Mouse (Mus musculus): ENCODE data around the gene Agbl4. TPM values are rescaled to one million over a fixed set of nuclear protein-coding genes. Genes with fewer than 3 reads are reported as not detected.
A peak's percentile ranks its signal among the peaks of the same experiment; 100 is the strongest.
"Not testable (repeated sequence)": the region's sequence is repeated elsewhere in the genome, so short reads cannot be mapped to it uniquely, and the experiment has no call there.

Agbl4 gene
- polyA plus RNA-seq, 1 experiment from 2014 or later = 0.21 TPM

DNA sequence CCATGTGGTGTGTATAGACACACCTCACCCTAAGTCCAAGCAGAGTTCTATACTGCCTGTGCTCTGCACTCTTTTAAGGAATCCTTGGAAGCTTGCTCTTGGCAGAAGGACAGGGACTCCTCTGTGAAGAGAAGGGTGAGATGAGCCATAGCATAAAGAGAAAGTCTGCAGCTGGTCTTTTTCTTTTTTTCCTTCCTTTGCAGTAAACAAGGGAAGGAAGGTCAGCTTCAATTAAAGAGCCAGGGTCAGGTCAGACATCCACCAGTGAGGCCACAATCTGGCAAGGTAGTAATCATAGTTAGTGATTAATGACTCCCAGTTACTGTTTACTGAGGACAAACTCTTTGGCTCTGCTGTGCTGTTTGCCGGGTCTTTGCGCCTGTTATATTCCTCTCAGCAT, 802.6 kb downstream of the Agbl4 start:
- Histone ChIP-seq H3K9me3 (replicated peaks; ENCODE audit: control insufficient read depth, low read length) (no peaks in the 10 kb centered on the region), H3K4me2 (ENCODE audit: low read depth, low read length) (no peak overlapping the region), H3K27ac (ENCODE audit: low read length) (no peak overlapping the region), H3K36me3 (ENCODE audit: control insufficient read depth, insufficient read depth, low read length) (no peaks in the 10 kb centered on the region), H3K9ac (ENCODE audit: low read length) (no peak overlapping the region), H3K27me3 (ENCODE audit: control insufficient read depth, insufficient read depth, low read length) (no peaks in the 10 kb centered on the region), H3K4me1 (ENCODE audit: control insufficient read depth, insufficient read depth, low read length) (0 out of 2 replicates have a peak, but pooled peaks cover 3% of the 10 kb centered on the region), H3K4me3 (replicated peaks; ENCODE audit: low read length) (no peak overlapping the region)
- peak; percentile 81 for ATAC-seq (ENCODE audit: insufficient read depth, low FRiP score)
- 9% methylated on average over 2 of the region's 2 CpGs for WGBS

DNA sequence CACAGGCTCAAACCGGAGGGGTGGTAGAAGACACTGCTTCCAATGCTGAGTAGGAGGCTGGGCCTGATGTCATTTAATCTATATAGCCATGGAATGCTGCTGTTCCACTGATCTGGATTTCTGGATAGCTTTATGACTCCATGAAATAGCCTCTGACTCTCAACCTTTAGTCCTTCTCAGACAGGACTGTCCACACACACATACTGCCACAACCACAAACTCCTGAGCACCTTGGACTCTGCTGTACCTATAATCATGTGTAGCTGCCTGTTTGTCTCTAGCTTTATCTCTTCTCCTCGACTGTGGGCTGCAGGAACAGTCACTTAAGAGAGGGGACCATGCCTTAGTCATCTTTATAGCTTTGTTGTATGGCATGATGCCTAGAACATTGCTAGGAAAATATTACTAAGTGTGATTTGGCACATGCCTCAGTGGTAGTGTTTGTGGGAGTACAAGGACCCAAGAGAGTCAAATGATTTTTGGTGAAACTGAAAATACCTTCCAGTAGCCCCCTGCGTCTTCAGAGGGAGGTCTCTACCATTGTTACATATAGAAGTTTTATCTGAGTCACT, 817.8 kb downstream of the Agbl4 start:
- WGBS = 71% methylated on average over 3 of the region's 3 CpGs
- no peaks in the 10 kb centered on the region for H3K4me1 ChIP-seq (ENCODE audit: control insufficient read depth, insufficient read depth, low read length)
- no peak overlapping the region for H3K27ac ChIP-seq (ENCODE audit: low read length)
- ATAC-seq (ENCODE audit: insufficient read depth, low FRiP score) = no peak
- no peak overlapping the region for H3K9ac ChIP-seq (ENCODE audit: low read length)
- no peak overlapping the region for H3K4me3 ChIP-seq (replicated peaks; ENCODE audit: low read length)
- no peaks in the 10 kb centered on the region for H3K9me3 ChIP-seq (replicated peaks; ENCODE audit: control insufficient read depth, low read length)
- no peak overlapping the region for H3K4me2 ChIP-seq (ENCODE audit: low read depth, low read length)
- H3K27me3 ChIP-seq (ENCODE audit: control insufficient read depth, insufficient read depth, low read length) = no peaks in the 10 kb centered on the region
- no peaks in the 10 kb centered on the region for H3K36me3 ChIP-seq (ENCODE audit: control insufficient read depth, insufficient read depth, low read length)

DNA sequence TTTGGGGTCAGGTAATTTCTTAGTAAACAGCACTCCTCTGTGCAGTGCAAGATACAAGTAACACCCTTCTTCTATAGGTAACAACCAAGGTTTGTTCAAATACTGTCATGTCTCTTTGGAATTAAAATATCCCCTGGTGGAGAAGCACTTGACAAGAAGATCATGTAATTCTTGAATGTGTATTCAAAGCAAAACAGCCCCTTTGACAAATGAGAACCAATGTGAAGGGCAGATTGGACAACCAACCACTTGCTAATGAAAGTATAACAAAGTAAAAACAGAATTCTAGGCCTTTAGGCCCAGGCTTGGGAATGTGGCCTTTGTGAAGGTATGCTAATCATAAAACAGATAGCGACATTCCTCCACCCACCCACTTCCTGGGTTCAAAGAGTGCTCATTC, 821.6 kb downstream of the Agbl4 start:
- H3K4me3 ChIP-seq (replicated peaks; ENCODE audit: low read length); ATAC-seq (ENCODE audit: insufficient read depth, low FRiP score); H3K9ac ChIP-seq (ENCODE audit: low read length); H3K9me3 ChIP-seq (replicated peaks; ENCODE audit: control insufficient read depth, low read length); H3K36me3 ChIP-seq (ENCODE audit: control insufficient read depth, insufficient read depth, low read length); H3K4me1 ChIP-seq (ENCODE audit: control insufficient read depth, insufficient read depth, low read length); H3K27me3 ChIP-seq (ENCODE audit: control insufficient read depth, insufficient read depth, low read length); H3K4me2 ChIP-seq (ENCODE audit: low read depth, low read length); H3K27ac ChIP-seq (ENCODE audit: low read length): not testable (repeated sequence)
- no CpG with 5 or more reads among the region's 1 CpGs for WGBS

DNA sequence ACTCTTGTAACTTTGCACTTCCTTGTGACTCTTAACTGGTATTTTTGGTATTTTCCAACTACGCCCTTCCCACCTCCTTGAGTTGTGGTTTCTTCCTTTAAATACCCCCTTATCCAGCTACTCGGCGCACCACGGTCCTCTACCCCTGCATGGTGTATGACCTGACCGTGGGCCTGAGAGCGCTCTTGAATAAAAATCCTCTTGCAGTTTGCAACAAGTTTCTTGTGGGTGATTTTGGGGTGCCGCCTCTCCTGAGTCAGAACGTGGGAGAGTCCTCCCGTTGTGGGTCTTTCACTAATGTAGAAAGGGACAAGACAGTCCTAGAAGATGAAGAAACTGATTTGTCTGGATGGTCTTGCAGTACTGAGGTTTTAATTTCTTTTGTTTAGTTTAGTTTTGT, 822.1 kb downstream of the Agbl4 start:
- ATAC-seq (ENCODE audit: insufficient read depth, low FRiP score); H3K9ac ChIP-seq (ENCODE audit: low read length); H3K9me3 ChIP-seq (replicated peaks; ENCODE audit: control insufficient read depth, low read length); H3K4me1 ChIP-seq (ENCODE audit: control insufficient read depth, insufficient read depth, low read length); H3K4me2 ChIP-seq (ENCODE audit: low read depth, low read length); H3K27me3 ChIP-seq (ENCODE audit: control insufficient read depth, insufficient read depth, low read length); H3K36me3 ChIP-seq (ENCODE audit: control insufficient read depth, insufficient read depth, low read length); H3K4me3 ChIP-seq (replicated peaks; ENCODE audit: low read length); H3K27ac ChIP-seq (ENCODE audit: low read length): not testable (repeated sequence)
- 90% methylated on average over 9 of the region's 9 CpGs for WGBS

DNA sequence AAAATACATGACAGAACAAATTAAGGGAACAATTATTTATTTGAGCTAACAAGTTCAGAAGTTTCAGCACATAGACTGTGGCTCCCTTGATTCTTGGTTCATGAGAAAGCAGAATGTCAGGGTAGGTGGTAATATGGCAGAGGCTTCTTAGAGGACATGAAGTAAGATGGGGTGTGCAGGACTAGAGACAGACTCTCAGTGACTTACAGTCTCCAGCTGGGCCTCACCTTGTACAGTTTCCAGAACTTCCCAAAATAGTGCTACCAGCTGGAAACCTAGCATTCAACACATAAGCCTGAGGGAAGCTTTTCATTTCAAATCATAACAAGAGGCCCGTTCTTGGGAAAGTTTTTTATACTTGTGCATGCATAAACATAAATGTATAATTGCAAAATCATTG, 836.4 kb downstream of the Agbl4 start:
- H3K36me3 ChIP-seq (ENCODE audit: control insufficient read depth, insufficient read depth, low read length) = no peaks in the 10 kb centered on the region
- no peak overlapping the region for H3K4me3 ChIP-seq (replicated peaks; ENCODE audit: low read length)
- no peak overlapping the region for H3K4me2 ChIP-seq (ENCODE audit: low read depth, low read length)
- H3K9me3 ChIP-seq (replicated peaks; ENCODE audit: control insufficient read depth, low read length) = no peaks in the 10 kb centered on the region
- H3K9ac ChIP-seq (ENCODE audit: low read length) = no peak overlapping the region
- ATAC-seq (ENCODE audit: insufficient read depth, low FRiP score) = no peak
- no peaks in the 10 kb centered on the region for H3K27me3 ChIP-seq (ENCODE audit: control insufficient read depth, insufficient read depth, low read length)
- 51% methylated on average over 1 of the region's 1 CpGs for WGBS
- no peak overlapping the region for H3K27ac ChIP-seq (ENCODE audit: low read length)
- no peaks in the 10 kb centered on the region for H3K4me1 ChIP-seq (ENCODE audit: control insufficient read depth, insufficient read depth, low read length)

DNA sequence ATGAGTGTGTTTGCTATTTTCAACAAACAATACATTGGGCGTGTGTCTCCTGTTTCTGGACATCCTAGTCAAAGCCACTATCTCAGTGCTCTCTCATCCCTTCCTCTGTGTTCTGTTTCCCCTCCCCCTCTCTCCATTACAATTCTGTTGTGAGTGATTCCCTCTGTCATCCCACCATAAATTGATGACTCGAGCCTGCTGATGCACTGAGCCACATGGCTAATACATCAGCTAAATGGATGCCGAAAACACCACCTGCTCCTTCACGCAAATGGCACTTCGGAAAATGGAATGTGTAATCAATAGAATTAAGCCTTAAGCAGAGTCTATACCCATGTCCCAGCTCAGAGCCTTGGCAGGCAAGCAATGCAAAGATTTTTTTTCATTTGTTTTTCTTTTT, 854.5 kb downstream of the Agbl4 start:
- Histone ChIP-seq H3K27me3 (ENCODE audit: control insufficient read depth, insufficient read depth, low read length) (no peaks in the 10 kb centered on the region), H3K27ac (ENCODE audit: low read length) (no peak overlapping the region), H3K4me3 (replicated peaks; ENCODE audit: low read length) (no peak overlapping the region), H3K4me2 (ENCODE audit: low read depth, low read length) (no peak overlapping the region), H3K36me3 (ENCODE audit: control insufficient read depth, insufficient read depth, low read length) (no peaks in the 10 kb centered on the region), H3K9ac (ENCODE audit: low read length) (no peak overlapping the region), H3K4me1 (ENCODE audit: control insufficient read depth, insufficient read depth, low read length) (no peaks in the 10 kb centered on the region), H3K9me3 (replicated peaks; ENCODE audit: control insufficient read depth, low read length) (no peaks in the 10 kb centered on the region)
- 51% methylated on average over 5 of the region's 5 CpGs for WGBS
- no peak for ATAC-seq (ENCODE audit: insufficient read depth, low FRiP score)

DNA sequence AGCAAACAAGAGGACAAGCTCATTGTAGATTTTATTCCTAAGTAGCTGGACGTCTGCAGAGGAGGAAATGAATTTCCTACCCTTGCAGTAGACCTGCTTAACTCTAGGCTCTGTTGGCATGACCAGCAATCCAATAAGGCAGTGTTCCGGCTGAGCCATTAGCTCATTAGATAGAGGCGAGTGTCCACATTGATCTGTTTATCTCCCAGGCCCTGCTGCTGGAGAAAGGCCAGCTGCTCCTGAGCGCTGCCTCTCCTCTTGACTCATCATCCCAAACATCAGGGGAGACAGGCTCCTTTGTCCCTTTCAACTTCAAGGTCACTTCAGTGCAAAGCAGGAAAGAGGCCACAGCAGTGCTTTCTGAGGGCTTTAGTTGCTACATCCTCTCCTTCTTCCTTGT, 858.0 kb downstream of the Agbl4 start:
- WGBS = 18% methylated on average over 4 of the region's 4 CpGs
- no peaks in the 10 kb centered on the region for H3K9me3 ChIP-seq (replicated peaks; ENCODE audit: control insufficient read depth, low read length)
- H3K27me3 ChIP-seq (ENCODE audit: control insufficient read depth, insufficient read depth, low read length) = no peaks in the 10 kb centered on the region
- H3K36me3 ChIP-seq (ENCODE audit: control insufficient read depth, insufficient read depth, low read length) = no peaks in the 10 kb centered on the region
- H3K4me2 ChIP-seq (ENCODE audit: low read depth, low read length) = no peak overlapping the region
- H3K4me1 ChIP-seq (ENCODE audit: control insufficient read depth, insufficient read depth, low read length) = no peaks in the 10 kb centered on the region
- H3K27ac ChIP-seq (ENCODE audit: low read length) = no peak overlapping the region
- H3K4me3 ChIP-seq (replicated peaks; ENCODE audit: low read length) = no peak overlapping the region
- no peak overlapping the region for H3K9ac ChIP-seq (ENCODE audit: low read length)
- no peak for ATAC-seq (ENCODE audit: insufficient read depth, low FRiP score)

DNA sequence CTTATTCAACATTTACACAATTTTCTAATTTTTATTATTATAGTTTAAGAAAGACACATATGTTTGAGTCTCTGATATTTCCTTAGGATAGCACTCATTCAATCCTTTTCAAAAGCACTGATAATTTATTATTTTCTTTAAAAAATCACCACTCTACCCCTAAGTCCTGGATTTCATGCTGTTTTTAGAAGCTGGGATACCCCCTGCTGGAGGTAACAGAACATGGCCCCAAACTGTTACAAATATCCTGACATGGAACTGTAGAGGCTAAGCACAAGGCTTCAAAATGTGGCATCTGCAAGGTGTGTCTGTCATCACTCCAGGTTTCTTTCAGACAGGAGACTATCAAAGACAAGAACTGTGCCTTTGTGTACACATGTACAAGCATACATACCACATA, 859.5 kb downstream of the Agbl4 start:
- no peak overlapping the region for H3K4me2 ChIP-seq (ENCODE audit: low read depth, low read length)
- ATAC-seq (ENCODE audit: insufficient read depth, low FRiP score) = no peak
- no peak overlapping the region for H3K9ac ChIP-seq (ENCODE audit: low read length)

DNA sequence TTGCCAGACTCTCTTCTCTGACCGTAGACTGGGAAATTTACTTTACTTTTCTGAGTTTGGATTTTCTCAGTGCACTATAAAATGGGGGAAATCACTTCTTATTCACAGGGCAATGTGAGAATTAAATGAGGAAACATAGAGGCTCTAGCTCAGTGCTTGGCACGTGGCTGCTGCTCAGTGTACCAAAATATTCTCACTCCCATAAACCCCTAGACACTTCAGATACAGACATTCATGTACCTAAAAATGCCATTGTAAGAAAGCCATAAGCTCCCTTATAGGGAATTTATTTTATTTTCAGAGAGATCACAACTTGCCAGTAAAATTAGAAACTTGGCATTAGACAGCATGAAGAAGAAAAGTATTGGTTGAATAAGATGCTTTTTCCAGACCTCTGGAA, 883.5 kb downstream of the Agbl4 start:
- no peak overlapping the region for H3K27ac ChIP-seq (ENCODE audit: low read length)
- no peaks in the 10 kb centered on the region for H3K36me3 ChIP-seq (ENCODE audit: control insufficient read depth, insufficient read depth, low read length)
- no peak for ATAC-seq (ENCODE audit: insufficient read depth, low FRiP score)
- H3K27me3 ChIP-seq (ENCODE audit: control insufficient read depth, insufficient read depth, low read length) = no peaks in the 10 kb centered on the region
- no peaks in the 10 kb centered on the region for H3K9me3 ChIP-seq (replicated peaks; ENCODE audit: control insufficient read depth, low read length)
- H3K9ac ChIP-seq (ENCODE audit: low read length) = no peak overlapping the region
- no peak overlapping the region for H3K4me3 ChIP-seq (replicated peaks; ENCODE audit: low read length)
- 82% methylated on average over 2 of the region's 2 CpGs for WGBS
- H3K4me1 ChIP-seq (ENCODE audit: control insufficient read depth, insufficient read depth, low read length) = no peaks in the 10 kb centered on the region
- no peak overlapping the region for H3K4me2 ChIP-seq (ENCODE audit: low read depth, low read length)

More for the DNA sequence above, 859.5 kb downstream of the Agbl4 start:
- Histone ChIP-seq H3K27ac (ENCODE audit: low read length) (no peak overlapping the region), H3K4me1 (ENCODE audit: control insufficient read depth, insufficient read depth, low read length) (no peaks in the 10 kb centered on the region), H3K27me3 (ENCODE audit: control insufficient read depth, insufficient read depth, low read length) (no peaks in the 10 kb centered on the region), H3K9me3 (replicated peaks; ENCODE audit: control insufficient read depth, low read length) (no peaks in the 10 kb centered on the region), H3K36me3 (ENCODE audit: control insufficient read depth, insufficient read depth, low read length) (no peaks in the 10 kb centered on the region), H3K4me3 (replicated peaks; ENCODE audit: low read length) (no peak overlapping the region)

DNA sequence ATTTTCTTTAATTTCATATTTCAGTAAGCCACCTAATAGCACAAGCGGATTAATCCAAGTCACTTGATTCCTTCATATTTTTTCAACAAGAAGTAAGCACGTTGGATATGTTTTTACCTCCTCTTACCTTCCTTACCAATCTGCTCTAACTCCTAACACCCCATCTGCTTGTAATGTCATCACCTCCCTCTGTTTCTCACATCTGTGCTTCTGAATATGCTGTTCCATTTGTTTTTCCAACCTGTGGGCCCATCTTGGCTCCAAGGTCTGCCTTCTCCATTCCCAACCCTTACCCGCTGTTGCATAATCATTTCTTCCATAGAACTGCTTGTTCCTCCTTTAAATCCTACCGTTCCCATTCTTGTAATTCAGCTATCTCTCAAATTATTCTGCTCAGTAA, 884.4 kb downstream of the Agbl4 start:
- no peak overlapping the region for H3K4me3 ChIP-seq (replicated peaks; ENCODE audit: low read length)
- 84% methylated on average over 4 of the region's 4 CpGs for WGBS

More for the DNA sequence above, 884.4 kb downstream of the Agbl4 start:
- no peak overlapping the region for H3K4me2 ChIP-seq (ENCODE audit: low read depth, low read length)
- no peaks in the 10 kb centered on the region for H3K4me1 ChIP-seq (ENCODE audit: control insufficient read depth, insufficient read depth, low read length)
- no peaks in the 10 kb centered on the region for H3K9me3 ChIP-seq (replicated peaks; ENCODE audit: control insufficient read depth, low read length)
- H3K27ac ChIP-seq (ENCODE audit: low read length) = no peak overlapping the region
- no peaks in the 10 kb centered on the region for H3K36me3 ChIP-seq (ENCODE audit: control insufficient read depth, insufficient read depth, low read length)
- H3K27me3 ChIP-seq (ENCODE audit: control insufficient read depth, insufficient read depth, low read length) = no peaks in the 10 kb centered on the region
- no peak for ATAC-seq (ENCODE audit: insufficient read depth, low FRiP score)
- no peak overlapping the region for H3K9ac ChIP-seq (ENCODE audit: low read length)

Data from stomach, embryonic 16.5 days (tissue).